Mouse (Mus musculus) kidney, adult 2 months (tissue): Measurements from ENCODE around the gene Slc11a2. TPM values are rescaled to one million over a fixed set of nuclear protein-coding genes. Genes with fewer than 3 reads are reported as not detected.
A peak's percentile ranks its signal among the peaks of the same experiment; 100 is the strongest.

Source experiments
- DNase-seq: peaks from one replicate; pipeline ENCODE4 v3.0.0; 2021
- H3K27ac ChIP-seq: fragments of 200-500 bp; 2 replicates; pipeline ENCODE4 v1.5.1; 2012; ENCODE audit warnings: low read depth, low read length, control low read depth, inconsistent platforms; ENCODE audit not compliant: insufficient read depth
- H3K27me3 ChIP-seq: fragments of 200-500 bp; replicated peaks from 2 replicates; pipeline ENCODE4 v1.6.1; 2012; ENCODE audit warnings: mild to moderate bottlenecking, moderate library complexity, low read length, inconsistent platforms; ENCODE audit not compliant: control insufficient read depth, insufficient read depth
- H3K36me3 ChIP-seq: fragments of 200-500 bp; 2 replicates; pipeline ENCODE4 v1.6.1; 2012; ENCODE audit warnings: mild to moderate bottlenecking, moderate library complexity, low read length, inconsistent platforms; ENCODE audit not compliant: control insufficient read depth, insufficient read depth
- H3K4me1 ChIP-seq: fragments of 200-500 bp; 2 replicates; pipeline ENCODE4 v1.6.1; 2011; ENCODE audit warnings: low read length; ENCODE audit not compliant: control insufficient read depth, insufficient read depth
- H3K4me3 ChIP-seq: fragments of 200-500 bp; 2 replicates; pipeline ENCODE4 v1.5.1; 2011; ENCODE audit warnings: mild to moderate bottlenecking, low read depth, low read length, control low read depth; ENCODE audit not compliant: insufficient read depth
- CTCF ChIP-seq: fragments of 200-500 bp; conservative IDR thresholded peaks from 2 replicates; pipeline ENCODE4 v1.5.1; 2011; ENCODE audit warnings: low read depth, mild to moderate bottlenecking, control low read depth, low read length, moderate library complexity, mixed read lengths; ENCODE audit not compliant: insufficient read depth, insufficient read length
- POLR2A ChIP-seq: fragments of 200-500 bp; IDR thresholded peaks from one replicate; pipeline ENCODE4 v1.6.1; 2011; ENCODE audit warnings: low read depth, low read length, control low read depth
- WGBS: fragments of 180-500 bp; shearing (Covaris S2); methylation state at CpG from one replicate; pipeline ENCODE4 v1.1.7; 2018; 5-methylcytosine and 5-hydroxymethylcytosine counted together
- polyA plus RNA-seq: library from polyadenylated mRNA; depleted of rRNA; stranded (reverse); fragments of >200 nt; gene quantifications from 2 replicates; pipeline ENCODE4 v1.2.3, GENCODE M21; 2012

Gene Slc11a2
- polyA plus RNA-seq, 1 experiment: 97.1 TPM

DNA sequence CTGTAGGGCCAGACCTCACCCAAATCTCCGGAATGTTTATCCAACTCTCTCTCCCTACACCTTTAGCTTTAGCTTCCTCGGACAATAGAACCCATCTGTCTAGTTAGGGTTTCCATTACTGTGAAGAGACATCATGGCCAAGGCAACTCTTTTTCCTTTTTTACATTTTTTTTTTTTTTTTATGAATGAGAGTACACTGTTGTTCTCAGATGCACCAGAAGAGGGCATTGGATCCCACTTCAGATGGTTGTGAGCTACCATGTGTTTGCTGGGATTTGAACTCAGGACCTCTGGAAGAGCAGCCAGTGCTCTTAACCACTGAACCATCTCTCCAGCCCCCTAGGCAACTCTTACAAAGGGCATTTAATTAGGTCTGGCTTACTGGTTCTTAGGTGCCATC is 40.6 kb upstream of the Slc11a2 start:
- Histone ChIP-seq H3K27me3 (no peaks in the 10 kb centered on the region), H3K4me3 (no peak overlapping the region), H3K36me3 (no peaks in the 10 kb centered on the region), H3K4me1 (peaks cover 30% of the 10 kb centered on the region; the same call in 1 of the 2 replicates), H3K27ac (no peak overlapping the region)
- WGBS: 68% methylated on average over 2 of the region's 2 CpGs
- DNase-seq: no peak
- no peak for TF ChIP-seq CTCF
- no peak for TF ChIP-seq POLR2A

DNA sequence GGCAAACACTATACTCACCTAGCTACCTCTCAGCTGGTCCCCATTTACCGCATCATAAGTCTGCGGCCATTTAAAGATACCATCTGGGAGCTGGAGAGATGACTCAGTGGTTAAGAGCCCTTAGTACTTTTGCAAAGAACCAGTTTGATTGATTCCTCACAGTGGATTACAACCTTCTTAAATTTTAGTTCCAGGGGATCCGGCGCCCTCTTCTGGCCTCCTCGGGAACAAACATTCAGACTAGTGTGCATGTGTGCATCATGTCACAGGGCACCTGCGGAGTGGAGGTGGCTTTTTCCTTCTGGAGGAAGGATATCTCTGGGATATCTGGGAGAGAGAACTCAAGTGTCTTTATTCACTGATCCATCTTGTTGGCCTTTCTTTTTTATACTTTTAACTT is 38.8 kb upstream of the Slc11a2 start:
- Histone ChIP-seq H3K4me1 (peaks cover 20% of the 10 kb centered on the region; the same call in 1 of the 2 replicates), H3K4me3 (no peak overlapping the region)
- peak; percentile 85 for DNase-seq

DNA sequence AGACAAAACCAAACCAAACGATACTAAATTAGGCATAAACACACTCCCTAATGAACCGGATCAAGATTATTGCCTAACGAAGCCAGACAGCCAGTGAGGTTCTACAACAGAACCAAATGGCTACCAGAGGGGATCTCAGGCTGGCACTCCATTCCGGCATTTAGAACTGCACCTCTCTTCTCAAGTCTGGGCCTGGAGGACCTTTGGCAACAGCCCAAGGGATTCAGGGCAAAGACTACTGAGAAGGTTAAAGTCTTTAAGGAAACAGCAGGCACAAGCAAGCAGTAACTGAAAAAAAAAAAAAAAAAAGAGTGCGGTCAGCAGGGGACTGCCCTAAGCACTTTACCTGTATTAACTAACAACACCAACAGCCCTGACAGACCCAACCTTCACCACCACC is 37.2 kb upstream of the Slc11a2 start:
- DNase-seq: peak; percentile 93
- Histone ChIP-seq H3K27ac (peak overlapping the region; percentile 87), H3K27me3 (no peaks in the 10 kb centered on the region), H3K4me3 (no peak overlapping the region), H3K36me3 (no peaks in the 10 kb centered on the region), H3K4me1 (peaks cover 17% of the 10 kb centered on the region; the same call in 1 of the 2 replicates)
- TF ChIP-seq POLR2A (no peak), CTCF (no peak)
- WGBS: 28% methylated on average over 5 of the region's 5 CpGs

More for the DNA sequence above, 38.8 kb upstream of the Slc11a2 start:
- H3K27me3 ChIP-seq: no peaks in the 10 kb centered on the region
- 22% methylated on average over 6 of the region's 6 CpGs for WGBS
- no peaks in the 10 kb centered on the region for H3K36me3 ChIP-seq
- TF ChIP-seq POLR2A: no peak
- TF ChIP-seq CTCF: peak; percentile 74
- H3K27ac ChIP-seq: no peak overlapping the region

DNA sequence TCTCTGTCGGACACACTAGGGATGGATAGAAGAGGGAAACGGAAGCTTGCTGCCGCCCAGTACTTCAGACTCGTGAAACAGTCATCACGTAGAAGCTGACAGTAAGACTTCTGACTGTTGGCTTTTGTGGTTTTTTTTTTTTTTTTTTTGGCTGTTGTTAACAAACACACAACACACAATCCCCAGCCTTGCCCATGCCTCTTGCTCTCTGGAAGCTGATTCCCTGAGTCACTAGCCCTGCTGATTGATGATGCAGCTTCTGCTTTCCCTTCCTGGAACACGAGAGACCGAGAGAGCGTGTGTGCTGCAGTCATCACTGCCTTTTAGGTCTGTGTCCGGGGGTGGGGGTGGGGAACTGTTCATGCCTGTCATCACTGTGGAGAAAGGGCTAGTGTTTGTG is 36.8 kb upstream of the Slc11a2 start:
- Histone ChIP-seq H3K27ac (peak overlapping the region; percentile 87), H3K27me3 (no peaks in the 10 kb centered on the region), H3K4me1 (peaks cover 17% of the 10 kb centered on the region; the same call in 1 of the 2 replicates), H3K4me3 (no peak overlapping the region), H3K36me3 (no peaks in the 10 kb centered on the region)
- WGBS: 48% methylated on average over 9 of the region's 9 CpGs
- no peak for TF ChIP-seq CTCF
- TF ChIP-seq POLR2A: no peak
- DNase-seq: no peak

DNA sequence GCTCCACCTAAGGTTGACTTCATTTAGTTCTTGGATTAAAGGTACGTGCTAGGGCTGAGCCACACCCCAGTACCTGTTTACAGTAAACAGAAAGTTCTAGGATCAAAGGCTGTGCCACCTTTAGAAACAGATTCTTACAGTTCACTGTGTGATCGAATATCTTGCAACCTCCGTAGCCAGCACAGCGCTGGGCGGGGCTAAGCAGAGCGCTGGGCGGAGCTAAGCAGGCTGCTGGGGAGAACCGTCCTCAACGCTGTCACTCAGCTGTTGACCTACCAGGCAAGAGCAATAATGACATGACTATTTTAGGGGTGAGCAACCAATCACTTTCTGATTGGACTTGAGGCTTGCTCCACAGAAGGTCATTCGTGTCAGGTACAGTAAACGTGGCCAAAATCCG is 36.1 kb upstream of the Slc11a2 start:
- no peaks in the 10 kb centered on the region for H3K36me3 ChIP-seq
- H3K27ac ChIP-seq: peak overlapping the region; percentile 7; the same call in 1 of the 2 replicates
- peak; percentile 75 for DNase-seq
- TF ChIP-seq CTCF: no peak
- no peak for TF ChIP-seq POLR2A
- H3K4me1 ChIP-seq: peaks cover 17% of the 10 kb centered on the region; the same call in 1 of the 2 replicates
- H3K27me3 ChIP-seq: no peaks in the 10 kb centered on the region
- H3K4me3 ChIP-seq: no peak overlapping the region
- WGBS: 10% methylated on average over 12 of the region's 12 CpGs

DNA sequence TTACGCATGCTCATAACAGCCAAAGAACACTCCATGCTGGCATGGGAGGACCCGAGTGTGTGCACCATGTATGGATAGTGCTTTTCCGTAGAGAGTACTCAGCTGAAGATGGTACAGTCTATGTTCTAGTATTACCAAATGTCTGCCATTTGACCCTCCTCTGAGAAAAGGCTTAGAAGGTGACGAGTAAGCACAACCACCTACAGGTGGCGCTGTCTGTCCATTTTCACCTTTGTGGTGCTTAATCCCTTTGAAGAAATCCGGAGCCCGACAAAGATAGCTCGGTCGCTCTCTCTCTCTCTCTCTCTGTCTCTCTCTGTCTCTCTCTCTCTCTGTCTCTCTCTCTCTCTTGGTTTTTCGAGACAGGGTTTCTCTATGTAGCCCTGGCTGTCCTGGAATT is 33.2 kb upstream of the Slc11a2 start:
- Histone ChIP-seq H3K36me3 (no peaks in the 10 kb centered on the region), H3K27me3 (no peaks in the 10 kb centered on the region), H3K27ac (no peak overlapping the region), H3K4me1 (peaks cover 15% of the 10 kb centered on the region; the same call in 1 of the 2 replicates), H3K4me3 (no peak overlapping the region)
- DNase-seq: peak; percentile 77
- TF ChIP-seq POLR2A (no peak), CTCF (peak; percentile 73)
- 36% methylated on average over 10 of the region's 10 CpGs for WGBS

DNA sequence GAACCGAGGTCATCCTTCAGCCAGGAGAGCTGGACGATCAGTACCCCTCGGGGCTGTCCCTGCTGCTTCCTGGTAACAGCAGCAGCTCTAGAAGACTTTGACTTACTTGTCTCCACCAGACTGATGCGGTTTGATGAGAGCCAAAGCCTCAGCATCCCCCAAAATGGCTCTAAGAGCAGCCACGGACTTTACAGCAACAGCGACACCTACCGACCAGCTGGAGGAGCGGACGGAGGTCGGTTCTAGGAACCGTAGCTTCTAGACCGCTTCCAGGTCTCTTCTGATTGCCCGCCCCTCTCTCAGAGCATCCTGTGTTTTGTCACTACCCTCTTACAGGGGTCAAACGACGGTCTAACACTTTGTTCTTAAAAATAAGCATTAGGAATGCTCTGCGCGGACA is 32.5 kb upstream of the Slc11a2 start:
- H3K4me3 ChIP-seq: no peak overlapping the region
- no peaks in the 10 kb centered on the region for H3K36me3 ChIP-seq
- H3K4me1 ChIP-seq: peaks cover 8% of the 10 kb centered on the region; the same call in 1 of the 2 replicates
- WGBS: 4% methylated on average over 17 of the region's 17 CpGs
- peak overlapping the region; percentile 54; the same call in 1 of the 2 replicates for H3K27ac ChIP-seq
- DNase-seq: peak; percentile 72
- H3K27me3 ChIP-seq: no peaks in the 10 kb centered on the region
- TF ChIP-seq POLR2A (no peak), CTCF (peak; percentile 95)
